Mouse (Mus musculus): Measurements from ENCODE around the gene Gm4952.

- no peak for TF ChIP-seq CTCF (IDR thresholded peaks at IDR 0.05; ENCODE audit: low read depth)
- no peak for TF ChIP-seq EP300 (optimal IDR thresholded peaks at IDR 0.05)
These were observed 1.1 kb downstream of the Gm4952 start for GRCm38 (mm10) chr19:12600684-12601480.
